Mouse (Mus musculus) R1 (cell line): ENCODE results near the gene Otc.
A peak's percentile ranks its signal among the peaks of the same experiment; 100 is the strongest.

ENCODE experiments used
- DNase-seq: peaks from one replicate; pipeline ENCODE4 v3.0.0-alpha.2; 2018; ENCODE audit warnings: low read depth, low spot score

The Otc gene

GRCm38 (mm10) chrX:10251852-10252504, at the start of gene Otc:
Otc (plus strand) TSS chrX:10252305.
- DNase-seq = no peak

DNA sequence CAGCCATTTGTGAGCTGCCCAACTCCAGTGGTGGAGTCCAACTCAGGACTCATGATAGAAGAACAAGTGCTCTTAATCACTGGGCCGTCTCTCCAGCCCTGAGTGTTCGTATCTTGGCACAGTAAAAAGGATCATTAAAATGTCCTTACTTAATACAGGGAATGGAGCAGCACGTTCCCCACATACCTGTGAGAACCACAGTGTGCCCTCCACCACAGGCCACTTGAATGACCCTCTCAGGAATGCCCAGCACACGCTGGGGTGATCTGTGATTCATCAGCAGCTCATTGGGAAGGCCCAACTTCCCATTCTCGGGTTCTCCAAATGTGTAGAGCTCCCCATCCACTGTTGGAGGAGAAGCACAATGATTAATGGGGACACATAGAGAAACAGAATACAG, 46.2 kb upstream of the Otc start:
- DNase-seq = no peak

GRCm38 (mm10) chrX:10215972-10216371, 36.1 kb upstream of the Otc start:
- no peak for DNase-seq

GRCm38 (mm10) chrX:10216410-10216949, 35.6 kb upstream of the Otc start, which contains the start of gene Rpgr:
Rpgr (minus strand) TSS chrX:10216920.
- DNase-seq = peak; percentile 87

DNA sequence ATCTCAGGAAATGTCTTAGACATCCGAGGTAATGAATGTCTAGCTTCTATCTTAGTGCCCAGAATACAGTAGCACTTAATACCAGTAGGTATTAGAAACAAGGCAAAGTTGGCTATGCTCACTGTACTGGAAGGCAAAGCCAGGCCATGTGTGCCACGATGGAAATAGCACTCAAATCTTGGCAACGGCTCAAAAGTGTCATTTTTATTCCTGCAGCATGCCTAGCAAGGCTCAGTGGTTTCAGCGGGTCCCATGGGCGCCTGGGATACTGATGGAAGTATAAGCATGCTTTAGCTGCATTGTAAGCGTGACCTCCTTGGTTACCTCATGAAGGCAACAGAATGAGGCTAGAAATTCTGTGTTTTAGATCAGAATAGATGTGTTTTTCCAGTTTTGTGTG, 32.8 kb upstream of the Otc start:
- no peak for DNase-seq

DNA sequence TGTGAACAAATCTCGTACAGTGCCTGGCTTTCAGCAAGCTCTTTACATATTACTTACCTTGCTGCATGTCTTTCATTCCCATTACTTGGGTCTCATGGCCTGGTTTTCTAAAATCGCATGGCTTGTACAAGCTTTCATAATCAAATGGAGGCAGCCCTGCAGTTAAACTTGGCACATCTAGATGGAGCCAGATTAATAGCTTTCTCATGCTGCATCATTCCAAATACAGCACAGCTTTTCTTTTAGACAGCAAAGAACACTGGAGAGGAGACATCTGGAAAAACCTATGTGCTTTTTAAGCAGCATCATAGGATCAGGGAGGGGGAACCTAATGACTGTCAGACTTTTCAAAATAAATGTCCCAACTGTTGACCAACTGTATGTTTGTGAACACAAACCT, 19.1 kb upstream of the Otc start:
- no peak for DNase-seq

DNA sequence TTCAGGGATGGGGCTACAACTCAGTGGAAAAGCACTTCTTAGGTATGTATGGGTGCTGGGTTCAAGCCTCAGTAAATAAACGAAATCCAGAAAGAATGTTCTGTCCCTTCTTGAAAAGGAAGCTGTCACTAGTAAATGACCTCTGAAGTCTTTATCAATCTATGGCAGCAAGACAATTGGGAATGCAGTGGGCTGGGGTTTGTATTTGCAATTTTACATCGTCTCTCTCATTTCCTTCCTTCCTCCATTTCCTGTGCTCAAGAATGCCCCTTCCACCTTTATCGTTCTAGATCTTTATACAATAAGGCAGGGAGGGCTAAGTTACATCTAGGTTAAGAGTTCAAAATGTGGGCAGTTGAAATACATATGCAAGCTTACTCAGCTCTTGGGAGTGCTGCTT, 17.5 kb upstream of the Otc start:
- DNase-seq = no peak

DNA sequence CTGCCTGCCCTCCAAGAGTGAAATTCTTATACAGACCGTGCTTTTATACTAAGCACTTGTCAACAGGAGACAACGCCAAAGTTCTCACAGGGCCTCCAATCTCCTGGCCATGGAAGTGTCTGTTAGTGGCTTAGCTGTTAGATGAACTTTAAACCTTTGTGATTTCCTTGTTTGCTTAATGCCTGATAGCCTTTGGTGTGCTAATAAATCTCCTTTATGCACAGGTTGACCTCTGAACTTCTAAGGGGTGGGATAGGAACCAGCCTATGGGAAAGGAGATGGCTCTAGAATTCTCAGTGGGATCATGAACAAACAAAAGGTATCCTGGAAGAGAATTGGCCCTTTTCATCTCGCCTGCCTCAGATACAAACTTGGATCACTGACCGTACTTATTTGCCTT, 12.6 kb upstream of the Otc start:
- DNase-seq = peak; percentile 1

- no peak for DNase-seq
Observed at GRCm38 (mm10) chrX:10243916-10244315, 8.2 kb upstream of the Otc start.

DNA sequence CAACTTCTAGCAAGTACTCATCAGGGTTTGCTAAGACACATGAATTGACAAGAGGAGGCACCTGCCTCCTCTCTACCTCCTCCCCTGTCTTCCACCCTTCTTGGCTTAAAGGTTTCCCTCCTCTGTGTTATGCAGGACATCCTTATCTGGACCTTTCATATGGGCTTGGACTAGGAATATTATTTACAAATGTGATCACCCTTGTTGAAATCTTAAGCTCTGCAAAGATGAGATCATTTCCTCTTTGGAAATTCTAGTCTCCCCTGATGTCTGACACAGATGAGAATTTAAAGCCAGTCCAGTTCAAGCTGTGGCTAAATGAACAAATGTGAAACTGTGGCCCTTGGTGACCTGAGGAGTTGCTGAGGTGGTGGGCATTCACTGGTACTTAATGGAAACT, 748 bp upstream of the Otc start:
- DNase-seq = no peak

- DNase-seq = no peak
Observed at GRCm38 (mm10) chrX:10257774-10258173, 5.7 kb downstream of the Otc start.

DNA sequence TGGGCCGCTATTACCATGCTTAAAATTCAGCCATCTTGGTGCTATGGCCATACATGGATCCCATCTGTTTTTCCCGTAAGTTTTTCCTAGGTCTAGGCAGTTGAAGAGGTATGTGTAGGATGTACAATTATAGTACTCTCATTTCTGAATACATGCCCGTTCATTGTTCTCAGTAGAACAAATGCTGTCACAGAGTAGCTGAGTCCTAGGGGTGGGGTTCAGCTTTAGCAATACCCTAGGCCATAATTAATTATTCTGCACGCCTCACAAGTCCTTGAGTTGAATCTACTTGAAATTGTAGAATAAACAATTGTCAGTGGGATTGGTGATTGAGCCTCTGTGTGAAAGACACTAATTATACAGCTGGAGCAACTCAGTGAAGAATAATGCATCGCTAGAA, 6.2 kb downstream of the Otc start:
- no peak for DNase-seq

DNA sequence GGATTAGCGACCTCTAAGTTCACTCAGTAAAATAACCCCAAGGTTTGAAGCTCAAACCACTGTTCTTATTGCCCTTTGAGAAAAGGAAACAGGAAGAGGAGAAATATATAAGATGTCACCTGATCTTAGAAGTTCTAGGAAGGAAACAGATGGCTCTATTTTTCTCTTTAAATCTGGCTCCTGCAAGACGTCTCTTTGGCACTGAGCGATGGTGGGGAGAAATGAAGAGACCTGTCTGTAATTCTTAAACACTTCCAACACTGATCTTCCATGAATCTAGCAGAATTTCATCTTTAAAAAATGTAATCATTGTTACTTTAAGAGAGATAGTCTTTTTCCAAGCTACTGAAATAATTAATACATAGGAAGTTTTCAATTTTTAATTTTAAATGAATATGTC, 16.2 kb downstream of the Otc start:
- no peak for DNase-seq

GRCm38 (mm10) chrX:10268761-10269437, 16.8 kb downstream of the Otc start:
- no peak for DNase-seq

GRCm38 (mm10) chrX:10297341-10297740, 45.2 kb downstream of the Otc start:
- peak; percentile 60 for DNase-seq

DNA sequence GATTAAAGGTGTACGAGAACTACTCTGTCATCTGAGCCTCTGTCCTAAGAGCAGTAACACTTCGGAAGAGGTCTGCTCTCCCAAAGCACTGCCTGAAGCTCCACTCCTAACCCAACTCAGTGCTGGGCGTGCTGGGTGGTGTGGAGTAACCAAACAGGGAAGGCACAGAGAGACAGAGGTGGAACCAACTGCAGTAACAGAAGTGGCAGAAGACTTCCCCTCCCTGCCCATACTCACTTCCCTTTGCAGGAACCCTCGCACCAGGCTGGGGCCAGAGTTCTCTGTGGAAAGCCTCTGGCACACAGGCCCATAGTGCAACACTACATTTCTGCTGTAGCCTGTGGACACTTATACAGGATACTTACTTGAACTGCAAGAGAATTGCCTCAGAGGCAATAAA, 66.1 kb downstream of the Otc start:
- no peak for DNase-seq

- no peak for DNase-seq
Observed at GRCm38 (mm10) chrX:10330246-10330645, 78.1 kb downstream of the Otc start.

DNA sequence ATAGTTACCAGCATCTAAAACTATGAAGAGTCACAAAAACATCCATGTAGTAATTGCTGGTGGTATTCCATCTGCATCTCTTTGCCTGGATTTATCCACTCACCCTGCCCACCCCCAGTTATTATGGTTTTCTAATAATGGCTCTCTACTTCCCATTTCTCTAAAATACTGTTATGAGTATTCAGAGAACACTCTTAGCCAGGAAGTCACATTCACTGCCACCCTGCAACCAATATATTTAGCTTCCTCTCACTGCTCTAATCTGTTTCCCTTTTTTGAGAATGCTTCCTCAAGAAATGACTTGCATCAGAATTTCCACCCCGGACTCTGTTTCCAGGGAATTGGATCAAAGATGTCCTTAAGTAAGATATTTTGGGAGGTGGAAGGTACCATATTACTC, 79.6 kb downstream of the Otc start:
- DNase-seq = no peak

- no peak for DNase-seq
Observed at GRCm38 (mm10) chrX:10336816-10337215, 84.7 kb downstream of the Otc start.

DNA sequence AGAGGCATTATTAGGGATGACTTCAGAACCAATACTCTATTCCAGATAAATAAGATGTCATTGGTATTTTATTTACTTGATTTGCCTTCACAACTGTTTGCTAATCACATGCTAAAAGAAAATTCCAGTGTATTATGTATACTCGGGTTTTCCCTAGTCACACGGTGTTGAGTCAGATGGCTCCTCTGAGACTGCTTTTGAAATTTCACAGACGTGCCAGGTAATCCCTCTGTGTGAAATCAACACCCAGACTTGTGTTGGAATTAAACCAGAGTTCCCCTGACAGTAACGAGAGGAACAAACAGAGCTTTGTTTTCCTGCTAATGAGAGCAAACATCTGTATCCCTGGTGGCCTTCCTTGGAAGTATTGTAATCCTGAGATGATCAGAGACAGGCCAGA, 103.8 kb downstream of the Otc start:
- DNase-seq = no peak
